Mouse (Mus musculus) bone marrow macrophage, adult 2 months (primary cell): ENCODE data around the gene Mospd1. TPM values are rescaled to one million over a fixed set of nuclear protein-coding genes. Genes with fewer than 3 reads are reported as not detected.

Experiments used
- H3K27ac ChIP-seq: 2 replicates; pipeline ENCODE4 v1.5.1; 2012; ENCODE audit warnings: low read depth, low read length; ENCODE audit not compliant: insufficient read depth
- H3K4me1 ChIP-seq: 2 replicates; pipeline ENCODE4 v1.6.1; 2012; ENCODE audit warnings: low read length; ENCODE audit not compliant: control insufficient read depth, insufficient read depth
- H3K4me3 ChIP-seq: 2 replicates; pipeline ENCODE4 v1.5.1; 2012; ENCODE audit warnings: mild to moderate bottlenecking, low read length, moderate library complexity; ENCODE audit not compliant: insufficient read depth
- CTCF ChIP-seq: IDR thresholded peaks from 2 replicates; pipeline ENCODE4 v1.5.1; 2012; ENCODE audit warnings: low read depth, mild to moderate bottlenecking, low read length, moderate library complexity
- POLR2A ChIP-seq: IDR thresholded peaks from 2 replicates; pipeline ENCODE4 v1.6.1; 2012; ENCODE audit warnings: mild to moderate bottlenecking, low read depth, low read length, borderline replicate concordance
- polyA plus RNA-seq: library from polyadenylated mRNA; stranded (reverse); fragments of >200 nt; gene quantifications from 2 replicates; pipeline ENCODE4 v1.2.4, GENCODE M21; 2012; ENCODE audit not compliant: missing spikeins, insufficient read depth, insufficient read length

The Mospd1 gene
- polyA plus RNA-seq, 1 experiment: 24.9 TPM

DNA sequence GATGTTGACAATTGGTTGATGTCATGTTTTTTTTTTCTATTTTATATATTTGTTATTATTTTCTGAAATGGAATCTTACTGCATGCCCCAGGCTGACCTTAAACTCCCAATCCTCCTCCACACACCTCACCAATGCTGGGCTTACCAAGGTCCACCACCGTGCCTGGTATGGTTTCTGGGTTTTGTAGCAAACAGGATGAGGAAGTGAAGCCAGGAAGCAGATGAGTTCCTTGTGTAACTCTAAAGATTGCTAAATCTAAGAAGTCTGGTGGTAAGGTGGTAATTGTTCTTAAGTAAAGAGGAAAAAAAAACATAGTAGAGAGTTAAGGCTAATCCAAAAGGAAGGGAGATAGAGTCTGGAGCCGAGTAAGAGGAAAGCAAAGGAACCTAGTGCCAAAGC lies 49.7 kb downstream of the Mospd1 start:
- Histone ChIP-seq H3K4me1 (peaks cover 9% of the 10 kb centered on the region), H3K27ac (no peak overlapping the region; the same call in 1 of the 2 replicates), H3K4me3 (no peak overlapping the region)
- TF ChIP-seq CTCF: no peak
- no peak for TF ChIP-seq POLR2A

Other genes with a start within 250 kb of the Mospd1 start
- not detected in 2 replicates for gene Plac1, start 130.4 kb downstream of the Mospd1 start, polyA plus RNA-seq
- 7.3 and 8.7 TPM in 2 replicates for gene Fam122b, start 100.7 kb downstream of the Mospd1 start, polyA plus RNA-seq
- gene Fam122c, start 97.1 kb downstream of the Mospd1 start, polyA plus RNA-seq: not detected in 2 replicates
- not detected in 2 replicates for gene Etd, start 64.4 kb upstream of the Mospd1 start, polyA plus RNA-seq
- gene Rtl8c, start 237.5 kb upstream of the Mospd1 start, polyA plus RNA-seq: 5.2 and 7.2 TPM in 2 replicates
- gene Gm14597, start 238.5 kb upstream of the Mospd1 start, polyA plus RNA-seq: not detected in 2 replicates